Mouse (Mus musculus) testis, adult 2 months (tissue): ENCODE data around the gene Npepps.

Experiments
- CTCF ChIP-seq: fragments of 200-500 bp; IDR thresholded peaks from 2 replicates; pipeline ENCODE4 v1.5.1; 2012; ENCODE audit warnings: low read depth, mild to moderate bottlenecking, inconsistent platforms, low read length, moderate library complexity; ENCODE audit not compliant: control insufficient read depth, insufficient read depth, insufficient replicate concordance
- POLR2A ChIP-seq: fragments of 200-500 bp; IDR thresholded peaks from 2 replicates; pipeline ENCODE4 v1.6.1; 2012; ENCODE audit warnings: low read depth, mild to moderate bottlenecking, inconsistent platforms, low read length, moderate library complexity; ENCODE audit not compliant: control insufficient read depth

GRCm38 (mm10) chr11:97289276-97290230, 9.1 kb upstream of the Npepps start:
- TF ChIP-seq CTCF (no peak), POLR2A (no peak)
